Mouse (Mus musculus) cerebellum, adult 2 months (tissue): ENCODE data around the gene Dgkh. TPM values are rescaled to one million over a fixed set of nuclear protein-coding genes. Genes with fewer than 3 reads are reported as not detected.
"Not testable (repeated sequence)": the region's sequence is repeated elsewhere in the genome, so short reads cannot be mapped to it uniquely, and the experiment has no call there.

Experiments
- DNase-seq, 2 experiments: peaks; one replicate each; pipeline ENCODE4 v3.0.0; 2021
- H3K27ac ChIP-seq: fragments of 200-500 bp; 2 replicates; pipeline ENCODE4 v1.5.1; 2012; ENCODE audit warnings: low read length, control low read depth, inconsistent platforms; ENCODE audit not compliant: insufficient read depth
- H3K27me3 ChIP-seq: fragments of 200-500 bp; 2 replicates; pipeline ENCODE4 v1.6.1; 2012; ENCODE audit warnings: inconsistent platforms, mild to moderate bottlenecking, low read length, moderate library complexity; ENCODE audit not compliant: control insufficient read depth, insufficient read depth
- H3K4me1 ChIP-seq: fragments of 200-500 bp; 2 replicates; pipeline ENCODE4 v1.6.1; 2011; ENCODE audit warnings: low read length; ENCODE audit not compliant: control insufficient read depth, insufficient read depth
- H3K4me3 ChIP-seq: fragments of 200-500 bp; replicated peaks from 2 replicates; pipeline ENCODE3; 2011; ENCODE audit warnings: mild to moderate bottlenecking, low read depth, low read length, control low read depth; ENCODE audit not compliant: insufficient read depth
- CTCF ChIP-seq: fragments of 200-500 bp; IDR thresholded peaks from 2 replicates; pipeline ENCODE4 v1.5.1; 2011; ENCODE audit warnings: low read depth, mild to moderate bottlenecking, control low read depth, low read length, moderate library complexity, borderline replicate concordance; ENCODE audit not compliant: insufficient read depth
- POLR2A ChIP-seq: fragments of 200-500 bp; IDR thresholded peaks from 2 replicates; pipeline ENCODE4 v1.6.1; 2011; ENCODE audit warnings: low read length, control low read depth, borderline replicate concordance; ENCODE audit not compliant: insufficient read depth
- WGBS: fragments of 180-500 bp; shearing (Covaris S2); methylation state at CpG from one replicate; pipeline ENCODE4 v1.1.7; 2018; 5-methylcytosine and 5-hydroxymethylcytosine counted together
- polyA plus RNA-seq: library from polyadenylated mRNA; depleted of rRNA; stranded (reverse); fragments of >200 nt; gene quantifications from 2 replicates; pipeline ENCODE4 v1.2.3, GENCODE M21; 2012

Dgkh gene
- polyA plus RNA-seq, 1 experiment, result 8.9 TPM

DNA sequence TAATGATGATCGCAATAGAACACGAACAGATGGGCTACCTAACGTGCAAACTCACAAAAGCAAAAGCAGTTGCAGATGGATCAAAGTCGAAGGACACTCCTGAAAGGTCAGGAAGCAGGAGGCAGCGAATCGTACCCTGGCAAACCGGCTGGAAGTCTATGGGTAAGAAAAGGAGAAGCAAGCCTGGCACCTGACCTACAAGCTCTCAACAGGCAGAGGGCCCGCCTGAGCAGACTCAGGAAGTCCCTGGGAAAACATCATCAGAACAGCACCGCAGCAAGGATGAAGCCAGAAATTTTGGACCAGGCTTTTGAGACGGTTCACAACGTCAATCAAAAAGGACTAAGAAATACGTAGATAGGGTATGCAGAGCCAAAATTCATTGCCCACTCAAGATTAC lies 1.3 kb downstream of the Dgkh start:
- Histone ChIP-seq H3K4me3 (peak overlapping the region; percentile 76), H3K27ac (no peak overlapping the region)
- peak; percentile 47 for DNase-seq

DNA sequence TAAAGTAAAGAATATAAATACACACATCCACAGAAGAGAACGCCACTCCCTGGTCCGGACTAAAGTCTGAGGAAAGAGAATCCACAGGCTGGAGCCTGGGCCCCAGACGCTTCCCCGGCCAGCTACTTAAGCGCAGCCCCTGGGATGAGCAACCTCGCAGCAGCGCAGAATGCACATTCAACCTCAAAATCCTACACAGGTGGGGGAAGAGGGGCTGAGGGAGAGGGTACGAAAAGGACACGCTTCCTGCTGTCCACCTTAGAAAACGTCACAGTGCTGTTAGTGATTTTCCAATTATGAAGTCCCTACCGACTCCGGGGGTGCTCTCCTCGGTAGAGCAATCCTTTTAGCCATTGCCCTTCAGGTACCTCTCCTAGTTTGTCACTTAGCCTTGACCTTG lies 6.6 kb downstream of the Dgkh start:
- WGBS, result 86% methylated on average over 13 of the region's 13 CpGs
- Histone ChIP-seq H3K4me1 (no peaks in the 10 kb centered on the region; the same call in 1 of the 2 replicates), H3K27ac (no peak overlapping the region), H3K4me3 (no peak overlapping the region), H3K27me3 (no peaks in the 10 kb centered on the region)
- TF ChIP-seq CTCF (no peak), POLR2A (no peak)
- DNase-seq, result no peak

More for the DNA sequence above, 1.3 kb downstream of the Dgkh start:
- Histone ChIP-seq H3K27me3 (no peaks in the 10 kb centered on the region), H3K4me1 (no peaks in the 10 kb centered on the region; the same call in 1 of the 2 replicates)
- TF ChIP-seq POLR2A (no peak), CTCF (0 out of 2 replicates have a peak, but pooled peaks have one; percentile 2)
- 11% methylated on average over 12 of the region's 12 CpGs for WGBS

DNA sequence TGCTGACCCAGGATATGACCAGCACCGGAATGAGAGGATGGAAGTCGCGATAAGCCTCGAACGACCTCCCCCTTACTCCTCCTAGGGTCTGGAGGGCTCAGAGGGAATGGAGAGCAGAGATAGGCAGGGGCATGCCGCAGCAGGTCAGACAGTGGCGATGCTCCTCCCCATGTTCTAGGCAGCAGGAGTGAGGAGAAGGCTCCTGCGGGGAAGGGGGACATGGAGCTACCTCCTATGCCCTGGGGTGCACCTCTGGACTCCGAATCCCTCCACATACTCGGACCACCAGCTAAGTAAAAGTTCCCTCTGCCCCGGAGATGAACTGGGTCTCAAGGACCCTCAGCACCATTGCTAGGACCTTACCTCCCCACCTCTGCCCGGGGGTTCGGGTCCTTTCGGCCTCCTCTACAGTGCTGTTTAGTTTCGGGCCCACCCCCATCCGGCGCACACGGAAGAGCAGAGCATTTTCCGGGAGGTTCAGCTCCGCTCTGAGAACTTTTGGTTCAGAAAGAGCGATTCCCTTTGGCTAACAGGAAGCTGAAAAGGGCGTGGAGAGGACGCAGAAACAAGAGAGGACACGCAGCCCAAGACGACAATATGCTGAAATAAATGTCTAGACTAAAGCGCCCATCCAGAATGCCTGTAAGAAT lies 7.1 kb downstream of the Dgkh start:
- Histone ChIP-seq H3K4me3 (peak overlapping the region; percentile 71), H3K27ac (no peak overlapping the region)

DNA sequence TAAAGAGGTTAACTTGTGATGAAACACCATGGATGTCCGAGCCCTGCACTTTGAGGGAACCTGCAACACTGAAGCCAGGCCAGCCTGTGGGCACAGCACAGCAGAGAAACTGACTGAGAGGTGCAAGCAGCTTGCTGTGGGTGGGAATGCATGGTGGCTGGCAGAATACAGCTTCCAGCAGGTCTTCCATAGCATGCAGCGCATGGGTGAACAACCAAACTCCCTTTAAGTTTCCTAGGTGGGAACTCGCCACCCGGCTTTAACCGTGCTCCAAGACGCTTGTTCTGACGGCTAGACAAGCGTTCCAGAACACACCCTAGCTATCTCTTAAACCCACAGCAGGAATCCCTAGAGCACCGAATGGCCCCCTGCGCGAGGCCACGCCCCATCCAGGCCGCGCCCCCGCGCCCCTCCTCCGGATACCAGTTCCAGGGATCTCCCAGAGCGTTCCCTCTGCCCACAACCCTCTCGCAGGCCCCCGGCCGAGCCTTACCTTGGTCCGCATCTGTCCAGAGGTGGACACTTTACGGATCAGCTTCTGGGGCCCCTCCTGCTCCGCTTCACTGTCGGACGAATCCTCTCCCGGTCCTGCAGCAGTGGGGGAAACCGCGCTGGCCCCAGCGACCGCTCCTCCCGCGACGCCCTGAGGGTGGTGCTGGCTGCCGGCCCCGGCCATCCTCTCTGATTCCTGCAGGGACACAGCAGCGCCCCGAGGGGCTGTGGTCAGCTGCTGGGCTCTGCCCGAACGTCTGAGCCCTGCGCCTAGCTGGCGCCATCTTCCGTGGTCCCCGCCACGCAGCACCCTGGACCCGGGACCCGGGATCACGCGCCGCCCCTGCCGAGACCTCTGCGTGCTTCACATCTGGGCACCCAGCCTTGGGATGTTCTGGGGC lies 7.9 kb downstream of the Dgkh start:
- WGBS, result 3% methylated on average over 52 of the region's 52 CpGs
- DNase-seq, result peak; percentile 31 to 39

More for the DNA sequence above, 7.1 kb downstream of the Dgkh start:
- TF ChIP-seq POLR2A (no peak), CTCF (no peak)
- DNase-seq, result no peak
- WGBS, result 29% methylated on average over 26 of the region's 26 CpGs
- no peaks in the 10 kb centered on the region for H3K27me3 ChIP-seq
- H3K4me1 ChIP-seq, result no peaks in the 10 kb centered on the region

DNA sequence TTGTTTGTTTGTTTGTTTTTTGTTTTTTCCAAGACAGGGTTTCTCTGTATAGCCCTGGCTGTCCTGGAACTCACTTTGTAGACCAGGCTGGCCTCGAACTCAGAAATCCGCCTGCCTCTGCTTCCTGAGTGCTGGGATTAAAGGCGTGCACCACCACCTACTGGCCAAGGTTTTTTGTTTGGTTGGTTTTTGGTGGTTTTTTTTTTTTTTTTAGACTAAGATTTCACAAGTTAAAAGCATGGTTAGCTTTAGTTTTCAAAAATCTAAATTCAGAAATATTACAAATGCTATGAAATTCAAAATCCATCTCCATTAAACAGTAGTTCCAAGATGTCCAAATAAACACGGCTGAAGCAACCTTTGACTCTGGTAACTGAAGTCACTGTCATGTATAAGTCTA lies 8.9 kb downstream of the Dgkh start:
- not testable (repeated sequence) for H3K4me1 ChIP-seq, H3K27me3 ChIP-seq, H3K4me3 ChIP-seq, DNase-seq, H3K27ac ChIP-seq
- WGBS, result 94% methylated on average over 4 of the region's 4 CpGs

More for the DNA sequence above, 7.9 kb downstream of the Dgkh start:
- Histone ChIP-seq H3K4me3 (peak overlapping the region; percentile 71), H3K27ac (no peak overlapping the region; the same call in 1 of the 2 replicates), H3K4me1 (no peaks in the 10 kb centered on the region), H3K27me3 (no peaks in the 10 kb centered on the region)
- no peak for TF ChIP-seq POLR2A
- no peak for TF ChIP-seq CTCF

DNA sequence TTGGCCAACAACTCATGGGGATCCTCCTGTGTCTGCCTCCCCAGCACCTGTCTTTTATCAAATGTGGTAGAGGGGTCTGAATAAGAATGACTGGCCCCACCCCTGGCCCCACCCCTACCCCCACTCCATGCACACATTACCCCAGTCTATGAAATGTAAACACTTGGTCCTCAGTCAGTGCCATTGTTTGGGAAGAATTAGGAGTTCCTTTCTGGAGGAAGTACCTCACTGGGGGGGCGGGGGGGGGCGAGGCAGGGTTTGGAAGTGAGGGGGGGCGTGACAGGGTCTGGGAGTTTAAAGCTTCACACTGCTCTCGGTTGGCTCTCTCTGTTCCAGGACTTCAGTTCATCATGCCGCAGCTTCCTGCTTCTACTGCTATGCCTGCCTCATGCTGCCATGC lies 10.5 kb downstream of the Dgkh start:
- Histone ChIP-seq H3K27me3 (no peaks in the 10 kb centered on the region), H3K4me1 (no peaks in the 10 kb centered on the region), H3K4me3 (no peak overlapping the region), H3K27ac (no peak overlapping the region)
- no peak for TF ChIP-seq POLR2A
- TF ChIP-seq CTCF, result no peak
- no peak for DNase-seq
- WGBS, result 74% methylated on average over 5 of the region's 5 CpGs

DNA sequence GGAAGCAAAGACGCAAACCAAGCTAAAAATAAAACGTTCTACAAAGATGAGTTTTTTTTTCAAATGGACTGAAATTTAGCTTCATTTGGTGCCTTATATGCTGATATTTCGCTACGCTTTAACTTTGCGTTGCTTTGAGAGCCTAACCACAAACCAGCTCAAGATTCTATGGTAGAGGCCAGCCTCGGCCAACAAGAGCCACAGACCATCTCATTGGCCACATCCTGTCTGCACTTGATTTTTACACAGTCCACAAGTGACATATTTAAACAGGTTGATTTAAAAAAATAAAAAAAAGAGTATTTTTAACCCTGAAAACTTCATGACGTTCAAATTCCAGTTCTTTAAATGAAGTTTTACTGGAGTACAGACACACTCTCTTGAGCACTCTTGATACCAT lies 16.5 kb downstream of the Dgkh start:
- DNase-seq, result no peak
- Histone ChIP-seq H3K4me1 (no peaks in the 10 kb centered on the region), H3K27me3 (no peaks in the 10 kb centered on the region), H3K27ac (no peak overlapping the region), H3K4me3 (no peak overlapping the region)
- WGBS, result 96% methylated on average over 7 of the region's 7 CpGs
- TF ChIP-seq CTCF (no peak), POLR2A (no peak)

DNA sequence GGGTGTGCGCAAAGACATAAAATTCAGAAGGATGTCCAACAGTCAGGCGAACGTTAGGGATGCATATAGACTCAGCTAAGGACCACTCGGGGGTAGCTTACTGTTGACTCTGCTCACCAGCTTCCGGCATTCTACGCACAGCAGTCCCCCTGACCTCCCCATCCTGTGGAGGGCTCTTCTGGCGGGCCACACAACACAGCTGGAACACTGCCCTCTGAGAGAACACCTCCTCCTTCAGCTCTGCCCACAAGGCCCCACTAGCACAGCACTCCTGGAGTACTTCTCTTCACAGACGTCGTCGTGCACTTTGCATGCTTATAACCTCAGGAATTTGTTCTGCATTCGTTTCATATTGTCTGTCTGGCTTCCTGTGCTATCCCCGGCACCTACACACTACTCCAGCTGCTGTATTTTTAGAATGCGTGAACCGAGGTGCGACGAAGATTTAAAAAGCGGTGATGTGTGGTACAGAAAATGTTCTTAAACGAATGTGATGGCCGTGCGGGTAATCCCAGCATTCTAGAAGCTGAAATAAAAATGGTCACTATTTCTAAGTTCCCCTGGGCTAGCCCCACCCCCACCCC lies 19.9 kb downstream of the Dgkh start:
- H3K27me3 ChIP-seq, result no peaks in the 10 kb centered on the region
- no peaks in the 10 kb centered on the region for H3K4me1 ChIP-seq
- 63% methylated on average over 20 of the region's 20 CpGs for whole genome bisulfite sequencing
- H3K4me3 ChIP-seq, result no peak overlapping the region
- no peak for DNase-seq
- H3K27ac ChIP-seq, result no peak overlapping the region
- TF ChIP-seq POLR2A, result no peak
- no peak for TF ChIP-seq CTCF
